Mouse (Mus musculus): ENCODE measurements around the gene Gdf15. TPM values are rescaled to one million over a fixed set of nuclear protein-coding genes. Genes with fewer than 3 reads are reported as not detected.

Gene Gdf15
- polyA plus RNA-seq, 1 experiment from 2014 or later, result 0.60 TPM

GRCm38 (mm10) chr8:70598283-70598682 is 34.0 kb downstream of the Gdf15 start:
- Histone ChIP-seq H3K4me3 (ENCODE audit: low read length) (peak overlapping the region; percentile 51), H3K36me3 (ENCODE audit: control insufficient read depth, insufficient read depth, low read length) (peaks cover 16% of the 10 kb centered on the region), H3K4me1 (replicated peaks; ENCODE audit: control insufficient read depth, insufficient read depth, low read length) (peaks cover 56% of the 10 kb centered on the region), H3K9ac (ENCODE audit: low read length) (peak overlapping the region; percentile 73), H3K27me3 (ENCODE audit: control insufficient read depth, insufficient read depth, low read depth, low read length) (no peaks in the 10 kb centered on the region), H3K9me3 (ENCODE audit: control insufficient read depth, low read length) (no peaks in the 10 kb centered on the region), H3K4me2 (ENCODE audit: low read depth, low read length) (peak overlapping the region; percentile 86), H3K27ac (ENCODE audit: low read length) (no peak overlapping the region)
- peak; percentile 32; the same call in 1 of the 2 replicates for ATAC-seq (ENCODE audit: low read depth)
- WGBS, result 3% methylated on average over 29 of the region's 29 CpGs

- Histone ChIP-seq H3K9me3 (ENCODE audit: control insufficient read depth, low read length) (no peaks in the 10 kb centered on the region), H3K9ac (ENCODE audit: low read length) (peak overlapping the region; percentile 73), H3K36me3 (ENCODE audit: control insufficient read depth, insufficient read depth, low read length) (peaks cover 13% of the 10 kb centered on the region), H3K27me3 (ENCODE audit: control insufficient read depth, insufficient read depth, low read depth, low read length) (no peaks in the 10 kb centered on the region), H3K4me1 (replicated peaks; ENCODE audit: control insufficient read depth, insufficient read depth, low read length) (peaks cover 59% of the 10 kb centered on the region), H3K27ac (ENCODE audit: low read length) (no peak overlapping the region), H3K4me3 (ENCODE audit: low read length) (peak overlapping the region; percentile 51), H3K4me2 (ENCODE audit: low read depth, low read length) (peak overlapping the region; percentile 86)
- 13% methylated on average over 59 of the region's 68 CpGs for WGBS
- ATAC-seq (ENCODE audit: low read depth), result no peak
Observed at GRCm38 (mm10) chr8:70597417-70598272, 34.6 kb downstream of the Gdf15 start.

DNA sequence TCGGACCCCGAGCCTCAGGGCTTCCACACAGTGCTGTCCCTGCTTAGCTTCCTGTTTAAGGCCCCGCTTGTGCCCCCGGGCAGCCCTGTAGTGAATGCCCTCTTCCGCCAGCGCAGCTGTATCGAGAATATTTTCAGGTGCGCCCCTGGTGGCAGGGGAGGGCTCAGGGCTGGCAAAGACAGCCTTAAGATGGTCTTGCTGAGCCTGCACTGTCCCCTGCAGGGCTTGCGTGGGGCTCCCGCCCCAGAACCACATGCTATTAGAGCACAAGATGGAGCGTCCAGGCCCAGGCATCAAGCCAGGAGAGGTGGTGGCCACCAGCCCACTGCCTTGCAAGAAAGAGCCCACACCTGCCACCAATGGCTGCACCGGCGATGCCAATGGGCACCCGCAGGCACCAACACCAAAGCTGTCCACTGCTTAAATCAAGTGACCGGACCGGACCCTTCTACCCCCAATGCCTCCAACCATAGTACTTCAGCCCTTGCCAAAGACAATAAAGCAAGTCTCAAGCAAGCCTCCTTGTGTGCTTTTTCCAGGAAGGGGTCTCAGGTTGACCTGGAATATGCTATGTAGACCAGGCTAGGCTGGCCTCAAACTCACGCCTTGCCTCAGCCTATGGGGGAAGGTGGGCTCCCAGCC is 35.4 kb downstream of the Gdf15 start:
- Histone ChIP-seq H3K9ac (ENCODE audit: low read length) (no peak overlapping the region), H3K9me3 (ENCODE audit: control insufficient read depth, low read length) (no peaks in the 10 kb centered on the region), H3K4me3 (ENCODE audit: low read length) (no peak overlapping the region), H3K4me1 (replicated peaks; ENCODE audit: control insufficient read depth, insufficient read depth, low read length) (peaks cover 59% of the 10 kb centered on the region), H3K27me3 (ENCODE audit: control insufficient read depth, insufficient read depth, low read depth, low read length) (no peaks in the 10 kb centered on the region), H3K36me3 (ENCODE audit: control insufficient read depth, insufficient read depth, low read length) (peaks cover 9% of the 10 kb centered on the region; the same call in 1 of the 2 replicates), H3K27ac (ENCODE audit: low read length) (no peak overlapping the region), H3K4me2 (ENCODE audit: low read depth, low read length) (no peak overlapping the region)
- 81% methylated on average over 17 of the region's 17 CpGs for WGBS
- ATAC-seq (ENCODE audit: low read depth), result no peak

DNA sequence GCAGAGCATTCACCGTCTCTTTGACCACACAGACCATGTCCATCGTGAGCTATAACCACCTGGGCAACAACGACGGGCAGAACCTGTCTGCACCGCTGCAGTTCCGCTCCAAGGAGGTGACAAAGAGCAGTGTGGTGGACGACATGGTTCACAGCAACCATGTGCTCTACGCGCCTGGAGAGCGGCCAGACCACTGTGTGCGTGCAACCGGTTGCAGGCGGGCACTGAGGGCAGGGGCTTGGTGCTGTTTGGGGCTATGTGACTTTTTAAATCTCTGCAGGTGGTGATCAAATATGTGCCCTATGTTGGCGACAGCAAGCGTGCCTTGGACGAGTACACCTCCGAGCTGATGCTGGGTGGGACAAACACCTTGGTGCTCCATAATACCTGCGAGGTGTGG is 36.0 kb downstream of the Gdf15 start:
- no peaks in the 10 kb centered on the region for H3K9me3 ChIP-seq (ENCODE audit: control insufficient read depth, low read length)
- H3K36me3 ChIP-seq (ENCODE audit: control insufficient read depth, insufficient read depth, low read length), result peaks cover 13% of the 10 kb centered on the region
- H3K27ac ChIP-seq (ENCODE audit: low read length), result no peak overlapping the region
- H3K4me3 ChIP-seq (ENCODE audit: low read length), result no peak overlapping the region
- H3K9ac ChIP-seq (ENCODE audit: low read length), result no peak overlapping the region
- H3K4me1 ChIP-seq (replicated peaks; ENCODE audit: control insufficient read depth, insufficient read depth, low read length), result peaks cover 54% of the 10 kb centered on the region
- no peak for ATAC-seq (ENCODE audit: low read depth)
- H3K27me3 ChIP-seq (ENCODE audit: control insufficient read depth, insufficient read depth, low read depth, low read length), result no peaks in the 10 kb centered on the region
- no peak overlapping the region for H3K4me2 ChIP-seq (ENCODE audit: low read depth, low read length)
- 93% methylated on average over 18 of the region's 18 CpGs for WGBS

DNA sequence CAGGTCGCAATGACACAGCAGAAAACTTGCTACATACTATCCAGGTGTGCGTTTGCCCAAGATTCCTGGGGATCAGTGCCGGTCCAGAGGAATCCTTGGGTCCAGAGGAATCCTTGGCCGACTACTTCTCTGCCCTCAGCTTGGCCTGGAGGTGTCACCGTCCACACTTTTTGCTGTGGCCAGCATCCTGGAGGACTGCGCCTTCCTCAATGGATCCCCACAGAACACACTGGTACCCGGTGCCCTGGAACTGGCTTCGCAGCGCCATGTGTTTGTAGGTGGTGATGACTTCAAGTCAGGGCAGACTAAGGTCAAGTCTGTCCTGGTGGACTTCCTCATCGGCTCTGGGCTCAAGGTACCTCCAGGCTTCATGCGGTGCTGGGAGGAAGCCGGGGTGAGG is 36.4 kb downstream of the Gdf15 start:
- H3K4me3 ChIP-seq (ENCODE audit: low read length), result no peak overlapping the region
- H3K36me3 ChIP-seq (ENCODE audit: control insufficient read depth, insufficient read depth, low read length), result peaks cover 13% of the 10 kb centered on the region
- no peaks in the 10 kb centered on the region for H3K9me3 ChIP-seq (ENCODE audit: control insufficient read depth, low read length)
- H3K4me2 ChIP-seq (ENCODE audit: low read depth, low read length), result no peak overlapping the region
- ATAC-seq (ENCODE audit: low read depth), result no peak
- no peaks in the 10 kb centered on the region for H3K27me3 ChIP-seq (ENCODE audit: control insufficient read depth, insufficient read depth, low read depth, low read length)
- WGBS, result 88% methylated on average over 12 of the region's 12 CpGs
- no peak overlapping the region for H3K9ac ChIP-seq (ENCODE audit: low read length)
- peaks cover 50% of the 10 kb centered on the region for H3K4me1 ChIP-seq (replicated peaks; ENCODE audit: control insufficient read depth, insufficient read depth, low read length)
- no peak overlapping the region for H3K27ac ChIP-seq (ENCODE audit: low read length)

DNA sequence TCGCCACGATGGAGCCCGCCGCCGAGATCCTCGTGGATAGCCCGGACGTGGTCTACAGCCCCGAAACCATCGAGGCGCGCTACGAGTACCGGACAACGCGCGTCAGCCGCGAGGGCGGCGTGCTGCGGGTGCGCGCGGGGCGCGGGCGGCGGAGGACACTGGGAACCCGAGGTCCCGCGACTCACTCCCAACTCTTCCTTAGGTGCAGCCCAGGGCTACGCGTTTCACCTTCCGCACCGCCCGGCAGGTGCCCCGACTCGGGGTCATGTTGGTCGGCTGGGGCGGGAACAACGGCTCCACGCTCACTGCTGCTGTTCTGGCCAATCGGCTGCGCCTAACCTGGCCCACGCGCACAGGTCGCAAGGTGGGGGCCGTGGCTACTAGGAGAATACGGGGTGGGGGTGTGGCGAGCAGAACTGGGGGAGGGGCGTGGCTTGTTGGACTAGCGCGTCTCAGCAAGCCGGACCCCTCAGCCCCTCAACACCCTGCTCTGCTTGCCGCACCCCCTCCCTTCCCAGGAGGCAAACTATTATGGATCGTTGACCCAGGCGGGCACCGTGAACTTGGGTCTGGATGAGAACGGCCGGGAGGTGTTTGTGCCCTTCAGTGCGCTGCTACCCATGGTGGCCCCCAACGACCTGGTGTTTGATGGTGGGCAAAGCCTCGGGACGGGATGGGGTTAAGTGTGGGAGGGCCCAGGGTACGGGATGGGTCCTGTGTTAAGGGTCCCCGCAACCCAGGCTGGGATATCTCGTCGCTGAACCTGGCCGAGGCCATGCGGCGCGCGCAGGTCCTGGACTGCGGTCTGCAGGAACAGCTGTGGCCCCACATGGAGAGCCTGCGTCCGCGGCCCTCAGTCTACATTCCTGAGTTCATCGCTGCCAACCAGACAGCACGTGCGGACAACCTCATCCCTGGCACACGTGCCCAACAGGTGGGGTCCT is 37.4 kb downstream of the Gdf15 start:
- Histone ChIP-seq H3K27me3 (ENCODE audit: control insufficient read depth, insufficient read depth, low read depth, low read length) (no peaks in the 10 kb centered on the region), H3K9me3 (ENCODE audit: control insufficient read depth, low read length) (no peaks in the 10 kb centered on the region), H3K4me1 (replicated peaks; ENCODE audit: control insufficient read depth, insufficient read depth, low read length) (peaks cover 42% of the 10 kb centered on the region), H3K27ac (ENCODE audit: low read length) (peak overlapping the region; percentile 75), H3K4me3 (ENCODE audit: low read length) (peak overlapping the region; percentile 67), H3K9ac (ENCODE audit: low read length) (peak overlapping the region; percentile 66), H3K36me3 (ENCODE audit: control insufficient read depth, insufficient read depth, low read length) (peaks cover 18% of the 10 kb centered on the region), H3K4me2 (ENCODE audit: low read depth, low read length) (peak overlapping the region; percentile 99)
- ATAC-seq (ENCODE audit: low read depth), result peak; percentile 1; the same call in 1 of the 2 replicates
- WGBS, result 8% methylated on average over 82 of the region's 82 CpGs

GRCm38 (mm10) chr8:70593961-70594609 is 38.2 kb downstream of the Gdf15 start, which contains the start of gene Isyna1:
Isyna1 (plus strand) TSS chr8:70594373.
- Histone ChIP-seq H3K9ac (ENCODE audit: low read length) (peak within 1 kb of the TSS; percentile 66), H3K27ac (ENCODE audit: low read length) (peak within 1 kb of the TSS; percentile 75), H3K4me3 (ENCODE audit: low read length) (peak within 1 kb of the TSS; percentile 67), H3K4me2 (ENCODE audit: low read depth, low read length) (peak within 1 kb of the TSS; percentile 99), H3K36me3 (ENCODE audit: control insufficient read depth, insufficient read depth, low read length) (peaks cover 20% of the 10 kb centered on the region), H3K9me3 (ENCODE audit: control insufficient read depth, low read length) (no peaks in the 10 kb centered on the region), H3K4me1 (replicated peaks; ENCODE audit: control insufficient read depth, insufficient read depth, low read length) (peaks cover 35% of the 10 kb centered on the region), H3K27me3 (ENCODE audit: control insufficient read depth, insufficient read depth, low read depth, low read length) (no peaks in the 10 kb centered on the region)
- peak; percentile 90 for ATAC-seq (ENCODE audit: low read depth)
- under 1% methylated on average over 38 of the region's 40 CpGs for WGBS

GRCm38 (mm10) chr8:70593173-70593572 is 39.1 kb downstream of the Gdf15 start:
- Histone ChIP-seq H3K9me3 (ENCODE audit: control insufficient read depth, low read length) (no peaks in the 10 kb centered on the region), H3K27me3 (ENCODE audit: control insufficient read depth, insufficient read depth, low read depth, low read length) (no peaks in the 10 kb centered on the region), H3K4me3 (ENCODE audit: low read length) (no peak overlapping the region), H3K9ac (ENCODE audit: low read length) (no peak overlapping the region), H3K36me3 (ENCODE audit: control insufficient read depth, insufficient read depth, low read length) (peaks cover 20% of the 10 kb centered on the region), H3K4me1 (replicated peaks; ENCODE audit: control insufficient read depth, insufficient read depth, low read length) (peaks cover 28% of the 10 kb centered on the region), H3K4me2 (ENCODE audit: low read depth, low read length) (peak overlapping the region; percentile 99), H3K27ac (ENCODE audit: low read length) (peak overlapping the region; percentile 75)
- no peak for ATAC-seq (ENCODE audit: low read depth)
- 32% methylated on average over 8 of the region's 8 CpGs for WGBS
